Mouse (Mus musculus): ENCODE measurements around the gene Dld. TPM values are rescaled to one million over a fixed set of nuclear protein-coding genes. Genes with fewer than 3 reads are reported as not detected.

The Dld gene
- polyA plus RNA-seq, 1 experiment from 2014 or later, result 139 TPM

- Histone ChIP-seq H3K9ac (no peak overlapping the region), H3K9me3 (no peaks in the 10 kb centered on the region), H3K27ac (no peak overlapping the region), H3K4me2 (replicated peaks) (peak overlapping the region; percentile 38), H3K36me3 (no peaks in the 10 kb centered on the region), H3K27me3 (replicated peaks) (no peaks in the 10 kb centered on the region), H3K4me3 (no peak overlapping the region), H3K4me1 (0 out of 2 replicates have a peak, but pooled peaks cover 8% of the 10 kb centered on the region)
- ATAC-seq (ENCODE audit: low FRiP score, low read depth), result peak; percentile 87
- 41% methylated on average over 9 of the region's 9 CpGs for WGBS
Observed at GRCm38 (mm10) chr12:31374603-31375282, 23.5 kb upstream of the Dld start.

- Histone ChIP-seq H3K4me3 (no peak overlapping the region), H3K9me3 (no peaks in the 10 kb centered on the region), H3K4me2 (replicated peaks) (no peak overlapping the region), H3K4me1 (no peaks in the 10 kb centered on the region), H3K27me3 (replicated peaks) (no peaks in the 10 kb centered on the region), H3K9ac (no peak overlapping the region), H3K27ac (no peak overlapping the region), H3K36me3 (no peaks in the 10 kb centered on the region)
- 92% methylated on average over 7 of the region's 7 CpGs for WGBS
- ATAC-seq (ENCODE audit: low FRiP score, low read depth), result no peak
Observed at GRCm38 (mm10) chr12:31369656-31370055, 18.4 kb upstream of the Dld start.

GRCm38 (mm10) chr12:31369118-31369517 lies 17.9 kb upstream of the Dld start:
- no peaks in the 10 kb centered on the region for H3K9me3 ChIP-seq
- no peak overlapping the region for H3K4me2 ChIP-seq (replicated peaks)
- no peaks in the 10 kb centered on the region for H3K36me3 ChIP-seq
- H3K27me3 ChIP-seq (replicated peaks), result no peaks in the 10 kb centered on the region
- WGBS, result 96% methylated on average over 1 of the region's 1 CpGs
- no peak overlapping the region for H3K4me3 ChIP-seq
- no peak overlapping the region for H3K9ac ChIP-seq
- ATAC-seq (ENCODE audit: low FRiP score, low read depth), result no peak
- H3K4me1 ChIP-seq, result no peaks in the 10 kb centered on the region
- no peak overlapping the region for H3K27ac ChIP-seq

- Histone ChIP-seq H3K9ac (no peak overlapping the region), H3K4me1 (no peaks in the 10 kb centered on the region), H3K9me3 (no peaks in the 10 kb centered on the region), H3K4me3 (no peak overlapping the region), H3K4me2 (replicated peaks) (no peak overlapping the region), H3K27ac (no peak overlapping the region), H3K36me3 (no peaks in the 10 kb centered on the region), H3K27me3 (replicated peaks) (no peaks in the 10 kb centered on the region)
- WGBS, result 89% methylated on average over 5 of the region's 5 CpGs
- ATAC-seq (ENCODE audit: low FRiP score, low read depth), result no peak
Observed at GRCm38 (mm10) chr12:31367721-31368120, 16.5 kb upstream of the Dld start.

GRCm38 (mm10) chr12:31366428-31366827 lies 15.2 kb upstream of the Dld start:
- no peak overlapping the region for H3K4me3 ChIP-seq
- no peaks in the 10 kb centered on the region for H3K27me3 ChIP-seq (replicated peaks)
- no peak overlapping the region for H3K4me2 ChIP-seq (replicated peaks)
- H3K4me1 ChIP-seq, result no peaks in the 10 kb centered on the region
- ATAC-seq (ENCODE audit: low FRiP score, low read depth), result no peak
- WGBS, result 66% methylated on average over 3 of the region's 3 CpGs
- no peak overlapping the region for H3K9ac ChIP-seq
- H3K9me3 ChIP-seq, result no peaks in the 10 kb centered on the region
- H3K36me3 ChIP-seq, result no peaks in the 10 kb centered on the region
- H3K27ac ChIP-seq, result no peak overlapping the region

DNA sequence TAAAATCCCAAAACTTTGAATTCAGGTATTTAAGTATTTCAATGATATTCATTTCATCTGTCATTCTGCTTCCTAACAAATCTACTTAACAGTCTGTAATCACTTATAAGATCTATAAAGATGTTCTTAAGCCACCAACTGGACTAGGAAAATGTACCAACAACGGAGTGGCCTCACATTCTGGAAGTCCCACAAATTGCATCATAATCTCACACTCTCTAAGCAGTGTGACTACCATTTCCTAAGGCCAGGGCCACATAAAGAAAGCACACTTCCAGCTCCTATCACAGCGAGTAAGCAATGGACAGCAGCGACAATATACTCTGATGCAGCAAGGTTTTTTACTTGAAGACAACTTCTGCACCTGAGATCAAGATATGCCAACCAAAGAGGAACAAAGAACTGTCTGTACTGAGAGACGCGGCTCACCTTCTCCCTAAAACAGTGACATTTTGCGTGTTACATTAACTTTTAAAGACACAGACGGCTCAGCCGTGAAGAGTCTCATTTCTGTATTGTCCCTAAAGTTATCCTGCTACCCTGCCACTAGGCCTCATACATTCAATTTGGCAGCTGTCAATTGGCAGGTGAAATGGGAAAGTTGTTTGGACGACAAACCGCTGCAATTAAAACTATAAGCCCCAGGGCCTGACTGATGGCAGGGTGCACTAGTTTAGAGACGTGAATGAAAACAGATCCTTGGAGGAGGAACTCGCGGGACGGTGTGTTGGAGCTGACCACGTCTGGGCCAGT lies 886 bp downstream of the Dld start:
- Histone ChIP-seq H3K4me1 (peaks cover 9% of the 10 kb centered on the region), H3K9ac (peak overlapping the region; percentile 95), H3K9me3 (no peaks in the 10 kb centered on the region), H3K4me3 (peak overlapping the region; percentile 97), H3K27me3 (replicated peaks) (no peaks in the 10 kb centered on the region), H3K36me3 (peaks cover 9% of the 10 kb centered on the region; the same call in 1 of the 2 replicates), H3K4me2 (replicated peaks) (peak overlapping the region; percentile 90), H3K27ac (no peak overlapping the region)
- ATAC-seq (ENCODE audit: low FRiP score, low read depth), result no peak
- 32% methylated on average over 15 of the region's 15 CpGs for WGBS

DNA sequence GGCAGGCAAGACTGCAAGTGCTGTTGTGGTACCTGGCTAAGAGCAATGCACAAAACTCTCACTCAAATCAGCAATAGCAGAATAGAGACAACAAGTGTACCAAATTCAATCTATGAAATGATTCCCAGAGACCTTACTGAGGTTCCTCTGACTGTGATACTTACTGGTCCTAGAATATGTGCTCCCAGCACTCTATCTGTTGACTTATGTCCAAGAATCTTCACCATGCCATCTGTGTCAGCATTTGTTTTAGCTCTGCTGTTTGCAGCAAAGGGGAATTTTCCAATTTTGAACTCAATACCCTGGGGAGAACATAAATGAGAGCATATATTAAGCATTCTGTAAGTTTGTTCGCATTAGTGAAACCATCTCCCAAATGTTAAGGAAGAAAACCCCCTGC lies 18.0 kb downstream of the Dld start:
- H3K27me3 ChIP-seq (replicated peaks), result no peaks in the 10 kb centered on the region
- no peak overlapping the region for H3K9ac ChIP-seq
- no peak overlapping the region for H3K4me2 ChIP-seq (replicated peaks)
- no peak overlapping the region for H3K27ac ChIP-seq
- peaks cover 46% of the 10 kb centered on the region for H3K36me3 ChIP-seq
- ATAC-seq (ENCODE audit: low FRiP score, low read depth), result no peak
- H3K4me1 ChIP-seq, result no peaks in the 10 kb centered on the region
- H3K9me3 ChIP-seq, result no peaks in the 10 kb centered on the region
- WGBS, result 96% methylated on average over 1 of the region's 1 CpGs
- H3K4me3 ChIP-seq, result no peak overlapping the region

- peaks cover 8% of the 10 kb centered on the region for H3K36me3 ChIP-seq
- ATAC-seq (ENCODE audit: low FRiP score, low read depth), result no peak
- no peak overlapping the region for H3K4me2 ChIP-seq (replicated peaks)
- H3K4me3 ChIP-seq, result no peak overlapping the region
- no peaks in the 10 kb centered on the region for H3K9me3 ChIP-seq
- no peaks in the 10 kb centered on the region for H3K4me1 ChIP-seq
- WGBS, result 92% methylated on average over 9 of the region's 9 CpGs
- H3K9ac ChIP-seq, result no peak overlapping the region
- no peak overlapping the region for H3K27ac ChIP-seq
- H3K27me3 ChIP-seq (replicated peaks), result no peaks in the 10 kb centered on the region
Observed at GRCm38 (mm10) chr12:31327139-31327538, 24.1 kb downstream of the Dld start.

DNA sequence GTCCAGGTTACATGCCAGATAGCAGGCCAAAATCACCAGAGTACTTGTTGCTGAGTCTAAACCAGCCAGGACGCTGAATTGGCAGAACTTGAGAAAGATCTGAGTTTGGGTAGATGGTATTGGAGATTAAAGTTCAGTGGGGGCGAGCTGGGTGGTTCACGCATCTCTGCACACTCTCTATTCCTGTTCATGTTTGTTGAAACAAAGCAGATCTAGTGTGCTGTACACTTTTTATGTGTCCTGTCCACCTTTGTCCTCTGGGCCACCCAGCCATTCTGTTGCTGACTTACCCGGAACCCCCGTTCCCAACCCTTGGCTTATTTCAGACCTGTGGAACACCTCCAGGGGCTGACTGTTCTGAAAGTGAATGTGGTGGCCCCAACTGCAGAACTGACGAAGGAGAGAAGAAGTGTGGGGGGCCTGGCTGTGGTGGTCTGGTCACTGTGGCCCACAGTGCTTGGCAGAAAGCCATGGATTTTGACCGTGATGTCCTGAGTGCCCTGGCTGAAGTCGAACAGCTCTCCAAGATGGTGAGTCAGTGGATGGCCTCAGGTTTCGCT lies 28.0 kb downstream of the Dld start:
- no peak overlapping the region for H3K4me3 ChIP-seq
- H3K27me3 ChIP-seq (replicated peaks), result no peaks in the 10 kb centered on the region
- 87% methylated on average over 9 of the region's 9 CpGs for WGBS
- H3K9me3 ChIP-seq, result no peaks in the 10 kb centered on the region
- no peak overlapping the region for H3K9ac ChIP-seq
- H3K36me3 ChIP-seq, result peaks cover 3% of the 10 kb centered on the region; the same call in 1 of the 2 replicates
- H3K4me1 ChIP-seq, result no peaks in the 10 kb centered on the region
- no peak overlapping the region for H3K4me2 ChIP-seq (replicated peaks)
- no peak overlapping the region for H3K27ac ChIP-seq
- ATAC-seq (ENCODE audit: low FRiP score, low read depth), result no peak

DNA sequence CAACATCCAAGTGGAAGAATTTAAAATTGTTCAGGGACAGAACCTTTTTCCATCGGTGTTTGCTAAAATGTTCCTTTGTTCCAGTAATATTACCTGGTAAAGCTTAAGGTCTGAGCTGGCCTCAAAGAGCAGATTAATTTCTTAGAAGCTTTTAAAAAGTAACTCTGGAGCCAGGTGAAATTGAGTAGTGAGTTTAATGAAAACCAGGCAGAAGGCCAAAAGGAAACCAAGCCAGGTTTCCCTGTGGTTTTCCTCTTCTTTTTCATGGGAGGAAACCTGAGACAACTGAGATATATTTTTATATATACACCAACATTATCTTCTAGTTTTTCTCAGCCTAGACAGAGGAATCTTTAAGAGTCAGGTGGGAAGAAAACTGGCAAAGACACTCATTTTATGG lies 29.7 kb downstream of the Dld start:
- H3K9ac ChIP-seq, result no peak overlapping the region
- no peaks in the 10 kb centered on the region for H3K27me3 ChIP-seq (replicated peaks)
- H3K27ac ChIP-seq, result no peak overlapping the region
- 89% methylated on average over 1 of the region's 1 CpGs for WGBS
- H3K4me1 ChIP-seq, result no peaks in the 10 kb centered on the region
- H3K4me3 ChIP-seq, result no peak overlapping the region
- H3K36me3 ChIP-seq, result peaks cover 3% of the 10 kb centered on the region; the same call in 1 of the 2 replicates
- H3K9me3 ChIP-seq, result no peaks in the 10 kb centered on the region
- no peak for ATAC-seq (ENCODE audit: low FRiP score, low read depth)
- no peak overlapping the region for H3K4me2 ChIP-seq (replicated peaks)

DNA sequence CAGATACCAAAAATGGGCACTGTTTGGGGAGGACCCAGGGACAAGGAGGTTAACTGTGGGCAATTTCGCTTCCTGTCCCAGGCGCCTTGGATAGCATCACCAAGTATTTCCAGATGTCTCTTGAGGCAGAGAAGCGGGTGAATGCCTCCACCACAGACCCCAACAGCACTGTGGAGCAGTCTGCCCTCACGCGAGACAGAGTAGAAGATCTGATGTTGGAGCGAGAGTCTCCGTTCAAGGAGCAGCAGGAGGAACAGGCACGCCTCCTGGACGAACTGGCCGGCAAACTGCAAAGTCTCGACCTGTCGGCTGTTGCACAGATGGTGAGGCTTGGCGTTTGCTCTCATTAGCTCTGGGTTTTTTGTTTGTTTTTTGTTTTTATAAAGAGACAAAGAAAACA lies 30.4 kb downstream of the Dld start:
- Histone ChIP-seq H3K4me3 (no peak overlapping the region), H3K27me3 (replicated peaks) (no peaks in the 10 kb centered on the region), H3K9me3 (no peaks in the 10 kb centered on the region), H3K4me2 (replicated peaks) (no peak overlapping the region), H3K27ac (no peak overlapping the region), H3K9ac (no peak overlapping the region), H3K4me1 (no peaks in the 10 kb centered on the region), H3K36me3 (peaks cover 3% of the 10 kb centered on the region; the same call in 1 of the 2 replicates)
- WGBS, result 77% methylated on average over 13 of the region's 13 CpGs
- ATAC-seq (ENCODE audit: low FRiP score, low read depth), result no peak

- ATAC-seq (ENCODE audit: low FRiP score, low read depth), result no peak
- Histone ChIP-seq H3K27me3 (replicated peaks) (no peaks in the 10 kb centered on the region), H3K9ac (no peak overlapping the region), H3K4me2 (replicated peaks) (no peak overlapping the region), H3K27ac (no peak overlapping the region), H3K9me3 (no peaks in the 10 kb centered on the region), H3K4me3 (no peak overlapping the region), H3K36me3 (peaks cover 2% of the 10 kb centered on the region; the same call in 1 of the 2 replicates), H3K4me1 (no peaks in the 10 kb centered on the region)
- WGBS, result 89% methylated on average over 10 of the region's 10 CpGs
Observed at GRCm38 (mm10) chr12:31318409-31318963, 32.8 kb downstream of the Dld start.
